Mouse (Mus musculus) embryonic fibroblast, embryonic 13.5 days (primary cell): ENCODE measurements at regions not wholly inside any gene's neighbourhood (a gene's known extent, or its start where the extent isn't known, plus 50 kb on each side); places are given as distances from the start of the nearest gene placed in this dataset.

Experiments
- CTCF ChIP-seq: IDR thresholded peaks from 2 replicates; pipeline ENCODE4 v1.5.1; 2011; ENCODE audit warnings: mild to moderate bottlenecking, control low read depth, low read length, moderate library complexity, borderline replicate concordance; ENCODE audit not compliant: insufficient read depth
- POLR2A ChIP-seq: IDR thresholded peaks from 2 replicates; pipeline ENCODE4 v1.6.1; 2011; ENCODE audit warnings: low read depth, mild to moderate bottlenecking, control low read depth, low read length, moderate library complexity

GRCm38 (mm10) chr3:17847609-17848008 is 100.6 kb upstream of the Cypt12 start:
- TF ChIP-seq POLR2A (no peak), CTCF (no peak)
